Comparison of ENCODE assay signal across 9 mouse cellular contexts in the genomic region with DNA sequence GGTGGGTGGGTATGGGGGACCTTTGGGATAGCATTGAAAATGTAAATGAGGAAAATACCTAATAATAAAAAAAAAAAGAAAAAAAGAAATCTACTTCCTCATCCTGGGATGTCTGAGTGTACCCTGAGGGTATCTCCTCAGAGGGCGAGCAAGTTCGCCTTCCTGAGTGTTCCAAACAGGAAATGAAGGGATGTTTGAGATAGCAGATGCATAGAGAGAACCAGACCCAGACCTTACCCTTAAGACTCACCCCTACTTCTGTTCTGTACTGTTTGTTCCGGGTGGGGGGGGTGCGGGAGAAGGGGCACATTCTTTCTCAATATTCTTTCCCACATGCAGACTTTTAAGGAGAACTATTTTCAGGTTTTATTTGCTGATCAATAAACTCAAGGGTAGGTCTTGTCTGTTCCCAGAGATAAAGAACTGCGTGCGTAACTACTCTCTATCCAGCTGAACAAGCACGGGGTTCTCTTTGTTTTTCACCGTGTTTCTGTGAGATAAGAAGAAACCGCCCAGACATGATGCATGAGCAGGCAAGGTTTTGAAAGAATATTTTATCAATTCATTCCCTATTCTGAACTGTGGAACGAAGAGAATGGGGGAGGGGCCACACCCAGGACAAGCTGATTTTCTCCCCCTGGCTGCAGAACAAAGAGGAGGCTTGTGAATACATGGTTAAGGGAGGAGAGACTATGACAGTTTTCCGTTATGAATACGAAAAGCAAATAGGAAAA. TPM values are rescaled to one million over a fixed set of nuclear protein-coding genes. Genes with fewer than 3 reads are reported as not detected.
A peak's percentile ranks its signal among the peaks of the same experiment; 100 is the strongest.
DNase-seq lines count a peak whose midpoint lies in the region; ATAC-seq lines count a peak whose summit lies in the region.
"Had no signal": no experiment of that assay in that cellular context is flagged by ENCODE, and none has a peak within 500 bp of the region (broad histone marks: within the 10 kb centered on the region; RNA-seq: fewer than 3 reads in every experiment).

No protein-coding gene starts in this region.

- H3K4me3 ChIP-seq in liver, embryonic 13.5 days (replicated peaks) = peak overlapping the region; percentile 23; the same call in 1 of the 2 replicates

- WGBS in liver, embryonic 13.5 days (ENCODE audit: insufficient replicate concordance) = 24% methylated on average over 12 of the region's 12 CpGs

- peak overlapping the region; percentile 49 for H3K9ac ChIP-seq in liver, embryonic 13.5 days

- peaks cover 60% of the 10 kb centered on the region for H3K4me1 ChIP-seq in liver, embryonic 13.5 days (replicated peaks)

- peak overlapping the region; percentile 47 for H3K4me2 ChIP-seq in liver, embryonic 13.5 days

- peak; percentile 55; the same call in 1 of the 2 replicates for ATAC-seq in granulocyte monocyte progenitor cell, adult 5-6 weeks (replicated peaks; ENCODE audit: poor library complexity, severe bottlenecking)
- peak; percentile 96 for ATAC-seq in liver, embryonic 13.5 days (ENCODE audit: low read depth)

- peak overlapping the region; percentile 89 for H3K27ac ChIP-seq in liver, embryonic 13.5 days

- H3K36me3 ChIP-seq in liver, embryonic 13.5 days = no peaks in the 10 kb centered on the region

- H3K9me3 ChIP-seq in liver, embryonic 13.5 days (replicated peaks) = no peaks in the 10 kb centered on the region

- H3K27me3 ChIP-seq in liver, embryonic 13.5 days = no peaks in the 10 kb centered on the region

- peak; percentile 17 for DNase-seq in right cerebral cortex, postnatal 4 days
- DNase-seq in right cerebral cortex, adult 18-20 months = no peak
- DNase-seq in liver, embryonic 13.5 days = peak; percentile 73
- peak; percentile 5 for DNase-seq in testis, postnatal 14 days (ENCODE audit: low spot score)
- no peak for DNase-seq in frontal cortex, postnatal 10 days (ENCODE audit: low spot score in 2 of 2)
- DNase-seq in thymus, postnatal 10 days (ENCODE audit: low spot score in 2 of 2) = no peak
- DNase-seq: thymus, postnatal 25 days had no signal

RNA-seq across cellular contexts. Expression of a gene that starts 11.9 kb away (rescaled TPM):
- total RNA-seq in granulocyte monocyte progenitor cell, adult 5-6 weeks (2014; fragmentation: Nextera tagmentation) = not detected in 2 replicates
- not detected in 2 replicates for total RNA-seq in granulocyte monocyte progenitor cell, adult 5-6 weeks (2017)
- polyA plus RNA-seq in liver, embryonic 13.5 days (2015; fragmentation: Nextera tagmentation; extraction: Ambion mirVana) = 3.6 and 3.7 TPM in 2 replicates

RNA-seq across cellular contexts. Expression of a gene that starts 27.8 kb away (rescaled TPM):
- 14.0 and 16.1 TPM in 2 replicates for total RNA-seq in granulocyte monocyte progenitor cell, adult 5-6 weeks (2014; fragmentation: Nextera tagmentation)
- total RNA-seq in granulocyte monocyte progenitor cell, adult 5-6 weeks (2017) = 6.3 and 6.5 TPM in 2 replicates
- 18.2 and 26.5 TPM in 2 replicates for polyA plus RNA-seq in liver, embryonic 13.5 days (2015; fragmentation: Nextera tagmentation; extraction: Ambion mirVana)

RNA-seq across cellular contexts. Expression of a gene that starts 38.8 kb away (rescaled TPM):
- 0.83 TPM in 1 of 2 replicates, not detected in the other for total RNA-seq in granulocyte monocyte progenitor cell, adult 5-6 weeks (2014; fragmentation: Nextera tagmentation)
- 0.34 and 1.7 TPM in 2 replicates for total RNA-seq in granulocyte monocyte progenitor cell, adult 5-6 weeks (2017)
- polyA plus RNA-seq in liver, embryonic 13.5 days (2015; fragmentation: Nextera tagmentation; extraction: Ambion mirVana) = 1.5 and 1.8 TPM in 2 replicates
- polyA plus RNA-seq: limb, embryonic 11.5 days had no signal

RNA-seq across cellular contexts. Expression of a gene that starts 45.1 kb away (rescaled TPM):
- total RNA-seq in granulocyte monocyte progenitor cell, adult 5-6 weeks (2014; fragmentation: Nextera tagmentation) = not detected in 2 replicates
- total RNA-seq in granulocyte monocyte progenitor cell, adult 5-6 weeks (2017) = not detected in 2 replicates
- 0.27 and 0.31 TPM in 2 replicates for polyA plus RNA-seq in liver, embryonic 13.5 days (2015; fragmentation: Nextera tagmentation; extraction: Ambion mirVana)

Comparison
In these comparisons a context has a peak if more than half of its experiments do, and no peak if none do; other contexts are left out.
1. DNase-seq: peak in right cerebral cortex, postnatal 4 days (single experiment), liver, embryonic 13.5 days (single experiment) and testis, postnatal 14 days (single experiment); none in right cerebral cortex, adult 18-20 months (single experiment), frontal cortex, postnatal 10 days (0 of 2) and thymus, postnatal 10 days (0 of 2).